Mouse (Mus musculus) liver, embryonic 16.5 days (tissue): ENCODE data around the gene Dok4. TPM values are rescaled to one million over a fixed set of nuclear protein-coding genes. Genes with fewer than 3 reads are reported as not detected.

Experiments used
- ATAC-seq: fragments of 200-750 bp; cut with Nextera tagmentation; 2 replicates; pipeline ENCODE4 v1.8.0; 2017; ENCODE audit warnings: low read depth, mild to moderate bottlenecking, moderate number of reproducible peaks, moderate library complexity
- H3K27ac ChIP-seq: fragments of 300-500 bp; sonication (generic); 2 replicates; pipeline ENCODE4 v1.5.1; 2014; ENCODE audit warnings: mild to moderate bottlenecking, low read length
- H3K27me3 ChIP-seq: fragments of 300-500 bp; sonication (generic); 2 replicates; pipeline ENCODE4 v1.6.1; 2014; ENCODE audit warnings: low read depth, low read length, mixed read lengths; ENCODE audit not compliant: control insufficient read depth, insufficient read depth
- H3K36me3 ChIP-seq: fragments of 300-500 bp; sonication (generic); 2 replicates; pipeline ENCODE4 v1.6.1; 2014; ENCODE audit warnings: mild to moderate bottlenecking; ENCODE audit not compliant: control insufficient read depth, insufficient read depth
- H3K4me1 ChIP-seq: fragments of 300-500 bp; sonication (generic); 2 replicates; pipeline ENCODE4 v1.6.1; 2014; ENCODE audit warnings: low read depth, low read length, mixed read lengths; ENCODE audit not compliant: control insufficient read depth
- H3K4me2 ChIP-seq: fragments of 300-500 bp; sonication (generic); 2 replicates; pipeline ENCODE4 v1.6.1; 2014; ENCODE audit warnings: low read depth, low read length, mixed read lengths
- H3K4me3 ChIP-seq: fragments of 300-500 bp; sonication (generic); 2 replicates; pipeline ENCODE4 v1.5.1; 2014; ENCODE audit warnings: low read depth, mild to moderate bottlenecking, low read length
- H3K9ac ChIP-seq: fragments of 300-500 bp; sonication (generic); 2 replicates; pipeline ENCODE4 v1.6.1; 2014; ENCODE audit warnings: low read depth, low read length
- H3K9me3 ChIP-seq: fragments of 300-500 bp; sonication (generic); replicated peaks from 2 replicates; pipeline ENCODE4 v1.6.1; 2016; ENCODE audit warnings: low read length; ENCODE audit not compliant: control insufficient read depth
- WGBS: fragments of 180-500 bp; shearing (Covaris S2); extraction: QIAGEN DNeasy Blood & Tissue Kit; methylation state at CpG from one replicate; pipeline ENCODE4 v1.1.7; 2014; ENCODE audit not compliant: insufficient replicate concordance; 5-methylcytosine and 5-hydroxymethylcytosine counted together
- polyA plus RNA-seq: library from polyadenylated mRNA; unstranded; fragments of >200 nt; fragmentation: Nextera tagmentation; extraction: Ambion mirVana; gene quantifications from 2 replicates; pipeline ENCODE4 v1.2.1, GENCODE M21; 2015

Gene Dok4
- polyA plus RNA-seq, 1 experiment from 2014 or later, result 9.4 TPM

DNA sequence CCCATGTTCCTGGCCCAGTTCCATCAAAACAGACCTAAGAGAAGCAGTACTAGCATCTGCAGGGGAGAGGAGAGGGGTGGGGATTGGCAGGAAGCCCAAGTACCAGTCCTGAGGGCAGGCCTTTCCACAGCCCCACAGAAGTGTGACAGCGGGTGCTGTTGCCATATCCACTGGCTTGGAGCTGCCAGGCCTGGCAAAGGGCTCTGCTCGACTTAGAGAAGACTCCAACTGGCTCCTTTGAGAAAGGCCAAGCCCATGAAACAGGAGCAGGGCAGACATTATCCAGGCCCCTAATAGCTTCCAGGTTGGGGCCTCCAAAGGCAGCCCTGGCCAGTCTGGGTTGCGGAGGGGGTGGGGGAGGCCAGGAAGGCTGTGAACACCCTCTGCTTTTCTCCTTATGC lies 38.6 kb upstream of the Dok4 start:
- 73% methylated on average over 3 of the region's 3 CpGs for WGBS
- Histone ChIP-seq H3K4me2 (no peak overlapping the region), H3K9ac (no peak overlapping the region), H3K36me3 (no peaks in the 10 kb centered on the region), H3K4me1 (peaks cover 20% of the 10 kb centered on the region), H3K9me3 (no peaks in the 10 kb centered on the region), H3K27ac (no peak overlapping the region), H3K27me3 (peaks cover 40% of the 10 kb centered on the region), H3K4me3 (no peak overlapping the region)
- ATAC-seq, result no peak

DNA sequence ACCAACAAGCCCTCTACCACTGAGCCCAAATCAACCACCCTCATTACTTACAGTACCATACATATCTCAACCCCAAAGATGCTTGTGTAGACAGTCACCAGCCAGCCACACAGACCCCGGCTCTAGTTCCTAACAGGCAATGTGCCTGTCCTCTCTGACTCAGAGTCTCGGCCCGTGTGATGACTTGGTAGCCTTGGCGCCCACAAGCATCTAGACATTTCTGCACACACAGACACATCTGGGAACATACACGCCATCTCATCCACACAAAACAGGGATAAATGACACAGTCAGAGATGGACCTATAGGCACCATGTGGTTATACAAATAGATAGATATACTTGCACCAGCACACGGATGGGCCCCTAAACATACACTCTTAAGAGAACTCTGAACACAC lies 38.1 kb upstream of the Dok4 start:
- peaks cover 40% of the 10 kb centered on the region for H3K27me3 ChIP-seq
- WGBS, result 68% methylated on average over 6 of the region's 6 CpGs
- ATAC-seq, result no peak
- no peak overlapping the region for H3K27ac ChIP-seq
- peaks cover 20% of the 10 kb centered on the region for H3K4me1 ChIP-seq
- H3K9ac ChIP-seq, result no peak overlapping the region
- H3K9me3 ChIP-seq, result no peaks in the 10 kb centered on the region
- no peak overlapping the region for H3K4me2 ChIP-seq
- H3K4me3 ChIP-seq, result no peak overlapping the region
- no peaks in the 10 kb centered on the region for H3K36me3 ChIP-seq

- Histone ChIP-seq H3K27ac (no peak overlapping the region), H3K9ac (no peak overlapping the region), H3K4me2 (peak overlapping the region; percentile 49), H3K4me3 (peak overlapping the region; percentile 16; the same call in 1 of the 2 replicates), H3K9me3 (no peaks in the 10 kb centered on the region), H3K36me3 (no peaks in the 10 kb centered on the region), H3K4me1 (peaks cover 26% of the 10 kb centered on the region), H3K27me3 (peaks cover 37% of the 10 kb centered on the region)
- WGBS, result 33% methylated on average over 77 of the region's 77 CpGs
- ATAC-seq, result no peak; the same call in 1 of the 2 replicates
Observed at GRCm38 (mm10) chr8:94913061-94913660, 37.0 kb upstream of the Dok4 start.

- no peak overlapping the region for H3K4me3 ChIP-seq
- 5% methylated on average over 4 of the region's 4 CpGs for WGBS
- peak; percentile 76 for ATAC-seq
- no peak overlapping the region for H3K27ac ChIP-seq
- no peak overlapping the region for H3K4me2 ChIP-seq
- no peaks in the 10 kb centered on the region for H3K9me3 ChIP-seq
- peaks cover 16% of the 10 kb centered on the region for H3K27me3 ChIP-seq
- no peak overlapping the region for H3K9ac ChIP-seq
- H3K36me3 ChIP-seq, result no peaks in the 10 kb centered on the region
- H3K4me1 ChIP-seq, result peaks cover 12% of the 10 kb centered on the region
Observed at GRCm38 (mm10) chr8:94908847-94909246, 32.7 kb upstream of the Dok4 start.

GRCm38 (mm10) chr8:94907591-94908300 lies 31.6 kb upstream of the Dok4 start:
- ATAC-seq, result no peak
- Histone ChIP-seq H3K4me3 (no peak overlapping the region), H3K36me3 (no peaks in the 10 kb centered on the region), H3K9me3 (no peaks in the 10 kb centered on the region), H3K4me2 (no peak overlapping the region), H3K27me3 (peaks cover 5% of the 10 kb centered on the region), H3K9ac (no peak overlapping the region), H3K27ac (no peak overlapping the region), H3K4me1 (peaks cover 7% of the 10 kb centered on the region; the same call in 1 of the 2 replicates)
- 81% methylated on average over 18 of the region's 18 CpGs for WGBS

DNA sequence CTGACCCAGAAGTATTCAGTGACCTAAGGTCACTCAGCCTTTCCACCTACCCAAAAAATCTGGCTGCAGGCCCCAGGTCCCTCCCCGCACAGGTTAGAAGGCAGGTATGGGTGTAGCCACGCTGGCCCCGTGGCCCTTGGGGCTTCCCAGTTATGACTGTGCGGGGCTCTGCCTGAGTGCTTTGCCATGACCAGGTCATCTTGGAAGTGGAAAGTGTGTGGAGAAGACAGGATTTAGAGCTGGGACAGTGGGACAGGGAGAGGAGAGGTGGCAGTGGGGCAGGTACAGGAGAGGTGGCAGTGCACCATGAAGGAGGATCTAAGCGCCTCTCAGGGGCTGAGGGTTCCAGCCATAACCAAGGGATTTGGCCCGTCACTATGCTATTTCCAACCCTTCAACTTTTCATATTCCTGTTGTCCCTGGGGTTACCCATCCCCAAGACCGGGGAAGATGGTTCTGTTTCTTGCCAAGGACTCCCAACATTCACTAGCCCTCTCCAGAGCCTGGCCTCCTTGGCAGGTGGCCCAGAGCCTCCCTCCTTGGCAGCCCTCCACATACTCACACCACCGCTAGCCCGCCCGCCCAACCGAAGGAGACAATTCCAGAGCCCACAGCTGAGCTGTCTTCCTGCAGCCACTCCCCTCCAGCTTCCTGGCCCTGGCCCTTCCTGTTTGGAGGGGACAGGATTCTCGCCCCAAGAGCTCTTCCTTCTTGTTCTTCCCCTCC lies 28.5 kb upstream of the Dok4 start:
- Histone ChIP-seq H3K27me3 (no peaks in the 10 kb centered on the region), H3K27ac (no peak overlapping the region), H3K36me3 (no peaks in the 10 kb centered on the region), H3K4me2 (no peak overlapping the region), H3K4me3 (no peak overlapping the region), H3K9me3 (no peaks in the 10 kb centered on the region), H3K4me1 (peaks cover 32% of the 10 kb centered on the region), H3K9ac (no peak overlapping the region)
- 72% methylated on average over 12 of the region's 12 CpGs for WGBS
- ATAC-seq, result no peak

DNA sequence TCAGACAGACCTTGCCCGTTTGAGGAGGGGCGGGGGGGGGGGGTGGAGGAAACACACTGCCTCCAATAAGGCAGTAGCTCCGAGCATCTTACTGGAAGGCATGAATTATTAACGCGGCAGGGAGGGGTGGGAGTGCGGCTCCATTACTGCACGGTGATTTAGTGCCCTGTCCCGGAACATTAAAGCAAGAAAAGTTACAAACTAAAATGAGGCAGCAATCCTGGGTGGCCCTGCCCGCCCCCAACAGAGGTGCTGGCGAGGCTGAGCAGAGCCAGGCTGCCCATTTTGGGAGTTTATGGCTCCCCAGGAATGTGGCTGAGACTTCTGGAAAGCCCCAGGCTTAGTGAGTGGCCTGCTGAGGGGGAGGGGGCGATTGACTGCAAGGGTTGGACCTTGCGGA lies 27.6 kb upstream of the Dok4 start:
- H3K9me3 ChIP-seq, result no peaks in the 10 kb centered on the region
- H3K4me1 ChIP-seq, result peaks cover 36% of the 10 kb centered on the region
- H3K27ac ChIP-seq, result no peak overlapping the region
- no peak overlapping the region for H3K4me2 ChIP-seq
- WGBS, result 70% methylated on average over 12 of the region's 12 CpGs
- no peak overlapping the region for H3K9ac ChIP-seq
- H3K4me3 ChIP-seq, result no peak overlapping the region
- no peaks in the 10 kb centered on the region for H3K27me3 ChIP-seq
- no peaks in the 10 kb centered on the region for H3K36me3 ChIP-seq
- ATAC-seq, result no peak

DNA sequence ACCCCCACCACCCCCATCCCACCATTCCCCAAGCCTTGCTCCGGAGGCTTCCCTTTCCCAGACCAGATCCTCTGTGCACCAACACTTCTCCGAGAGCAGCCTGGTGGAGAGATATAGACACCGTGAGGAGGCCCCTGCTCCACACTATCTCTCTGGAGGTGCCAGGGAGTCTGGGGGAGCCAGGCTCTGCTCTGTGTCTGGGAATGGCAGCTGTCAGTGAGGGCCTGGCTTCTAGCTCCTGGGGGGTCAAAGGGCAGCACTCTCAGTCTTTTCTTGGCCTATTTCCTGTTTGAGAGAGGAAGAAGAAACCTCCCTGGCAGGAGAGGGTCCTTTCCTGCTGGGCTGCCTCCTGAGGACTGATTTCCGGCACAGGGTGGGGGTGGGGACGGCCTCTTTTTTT lies 24.9 kb upstream of the Dok4 start:
- H3K4me2 ChIP-seq, result peak overlapping the region; percentile 46
- H3K9ac ChIP-seq, result peak overlapping the region; percentile 52
- H3K36me3 ChIP-seq, result no peaks in the 10 kb centered on the region
- H3K9me3 ChIP-seq, result no peaks in the 10 kb centered on the region
- no peak for ATAC-seq
- WGBS, result 20% methylated on average over 5 of the region's 5 CpGs
- peaks cover 58% of the 10 kb centered on the region for H3K4me1 ChIP-seq
- H3K27ac ChIP-seq, result peak overlapping the region; percentile 96
- H3K27me3 ChIP-seq, result no peaks in the 10 kb centered on the region
- no peak overlapping the region for H3K4me3 ChIP-seq

GRCm38 (mm10) chr8:94900617-94901016 lies 24.5 kb upstream of the Dok4 start:
- peaks cover 58% of the 10 kb centered on the region for H3K4me1 ChIP-seq

More at GRCm38 (mm10) chr8:94900617-94901016, 24.5 kb upstream of the Dok4 start:
- H3K27ac ChIP-seq, result peak overlapping the region; percentile 96
- no peak for ATAC-seq
- peak overlapping the region; percentile 52 for H3K9ac ChIP-seq
- H3K27me3 ChIP-seq, result no peaks in the 10 kb centered on the region
- no peaks in the 10 kb centered on the region for H3K9me3 ChIP-seq
- WGBS, result 34% methylated on average over 6 of the region's 6 CpGs
- no peak overlapping the region for H3K4me3 ChIP-seq
- peak overlapping the region; percentile 46 for H3K4me2 ChIP-seq
- no peaks in the 10 kb centered on the region for H3K36me3 ChIP-seq
